Mouse (Mus musculus): ENCODE results near the gene Xrcc4.

DNA sequence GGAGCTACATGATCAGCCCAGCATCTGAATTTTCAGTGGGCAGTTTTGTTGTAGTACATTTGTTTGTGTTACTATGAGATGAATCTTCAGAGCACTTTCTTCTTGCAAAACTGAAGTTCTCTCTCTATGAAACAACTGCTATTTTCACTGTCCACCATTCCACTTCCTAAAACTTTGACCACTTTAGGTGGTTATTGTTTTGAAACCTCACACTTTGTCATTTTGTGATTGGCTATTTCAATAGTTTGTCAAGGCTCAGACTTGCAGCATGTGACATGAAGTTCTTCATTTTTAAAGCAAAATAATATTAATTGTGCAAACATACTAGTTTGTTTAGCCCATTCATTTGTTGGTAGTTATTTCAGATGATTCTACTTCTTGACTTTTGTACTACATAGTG is 280.4 kb downstream of the Xrcc4 start:
- TF ChIP-seq GATA1 (IDR thresholded peaks at IDR 0.05; ENCODE audit: low read length) (no peak), TAL1 (IDR thresholded peaks at IDR 0.05; ENCODE audit: low read length) (no peak)
